Mouse (Mus musculus) kidney, embryonic 15.5 days (tissue): ENCODE measurements at regions not wholly inside any gene's neighbourhood (a gene's known extent, or its start where the extent isn't known, plus 50 kb on each side); places are given as distances from the start of the nearest gene placed in this dataset.
A peak's percentile ranks its signal among the peaks of the same experiment; 100 is the strongest.

Source experiments
- ATAC-seq: fragments of 200-750 bp; cut with Nextera tagmentation; replicated peaks from 2 replicates; pipeline ENCODE4 v1.8.0; 2017; ENCODE audit warnings: moderate TSS enrichment; ENCODE audit not compliant: low FRiP score
- H3K27ac ChIP-seq: fragments of 300-500 bp; sonication (generic); 2 replicates; pipeline ENCODE4 v1.5.1; 2015; ENCODE audit warnings: mild to moderate bottlenecking, inconsistent platforms
- H3K27me3 ChIP-seq: fragments of 300-500 bp; sonication (generic); 2 replicates; pipeline ENCODE4 v1.6.1; 2015; ENCODE audit warnings: inconsistent platforms
- H3K36me3 ChIP-seq: fragments of 300-500 bp; sonication (generic); 2 replicates; pipeline ENCODE4 v1.6.1; 2015; ENCODE audit warnings: inconsistent platforms
- H3K4me1 ChIP-seq: fragments of 300-500 bp; sonication (generic); 2 replicates; pipeline ENCODE4 v1.6.1; 2015; ENCODE audit warnings: inconsistent platforms
- H3K4me2 ChIP-seq: fragments of 300-500 bp; sonication (generic); 2 replicates; pipeline ENCODE4 v1.6.1; 2015; ENCODE audit warnings: moderate library complexity, mild to moderate bottlenecking, inconsistent platforms
- H3K4me3 ChIP-seq: fragments of 300-500 bp; sonication (generic); replicated peaks from 2 replicates; pipeline ENCODE4 v1.5.1; 2015; ENCODE audit warnings: mild to moderate bottlenecking, inconsistent platforms
- H3K9ac ChIP-seq: fragments of 300-500 bp; sonication (generic); 2 replicates; pipeline ENCODE4 v1.6.1; 2015; ENCODE audit warnings: mild to moderate bottlenecking, inconsistent platforms
- H3K9me3 ChIP-seq: fragments of 300-500 bp; sonication (generic); replicated peaks from 2 replicates; pipeline ENCODE4 v1.6.1; 2016; ENCODE audit warnings: inconsistent platforms
- WGBS: fragments of 180-500 bp; shearing (Covaris S2); methylation state at CpG from one replicate; pipeline ENCODE4 v1.1.7; 2015; ENCODE audit warnings: mixed read lengths; 5-methylcytosine and 5-hydroxymethylcytosine counted together

GRCm38 (mm10) chr3:59451084-59451483 is 106.9 kb upstream of the Igsf10 start:
- H3K9ac ChIP-seq = no peak overlapping the region
- H3K27me3 ChIP-seq = no peaks in the 10 kb centered on the region
- H3K9me3 ChIP-seq = no peaks in the 10 kb centered on the region
- H3K36me3 ChIP-seq = no peaks in the 10 kb centered on the region
- 0 out of 2 replicates have a peak overlapping the region, but pooled peaks have one; percentile 18 for H3K27ac ChIP-seq
- peak; percentile 69 for ATAC-seq
- H3K4me1 ChIP-seq = 0 out of 2 replicates have a peak, but pooled peaks cover 2% of the 10 kb centered on the region
- no peak overlapping the region for H3K4me3 ChIP-seq
- 15% methylated on average over 3 of the region's 3 CpGs for WGBS
- H3K4me2 ChIP-seq = no peak overlapping the region

GRCm38 (mm10) chr3:59423621-59424020 is 79.4 kb upstream of the Igsf10 start:
- Histone ChIP-seq H3K4me1 (no peaks in the 10 kb centered on the region), H3K36me3 (no peaks in the 10 kb centered on the region), H3K4me3 (no peak overlapping the region), H3K27me3 (no peaks in the 10 kb centered on the region), H3K27ac (no peak overlapping the region), H3K9me3 (no peaks in the 10 kb centered on the region), H3K9ac (no peak overlapping the region), H3K4me2 (no peak overlapping the region)
- ATAC-seq = no peak
- WGBS = 96% methylated on average over 2 of the region's 2 CpGs

- Histone ChIP-seq H3K4me2 (no peak overlapping the region), H3K9ac (no peak overlapping the region), H3K27me3 (no peaks in the 10 kb centered on the region), H3K4me3 (no peak overlapping the region), H3K4me1 (no peaks in the 10 kb centered on the region), H3K27ac (no peak overlapping the region), H3K9me3 (no peaks in the 10 kb centered on the region), H3K36me3 (no peaks in the 10 kb centered on the region)
- ATAC-seq = no peak
- 79% methylated on average over 1 of the region's 1 CpGs for WGBS
Measured at GRCm38 (mm10) chr3:59409131-59409530, 64.9 kb upstream of the Igsf10 start.

- H3K27ac ChIP-seq = no peak overlapping the region
- H3K9me3 ChIP-seq = no peaks in the 10 kb centered on the region
- H3K27me3 ChIP-seq = no peaks in the 10 kb centered on the region
- H3K9ac ChIP-seq = no peak overlapping the region
- H3K4me1 ChIP-seq = no peaks in the 10 kb centered on the region
- no peak overlapping the region for H3K4me3 ChIP-seq
- no peak for ATAC-seq
- no peaks in the 10 kb centered on the region for H3K36me3 ChIP-seq
- WGBS = 86% methylated on average over 3 of the region's 3 CpGs
- H3K4me2 ChIP-seq = no peak overlapping the region
Measured at GRCm38 (mm10) chr3:59406035-59406434, 61.8 kb upstream of the Igsf10 start.

GRCm38 (mm10) chr3:59401856-59402255 is 57.7 kb upstream of the Igsf10 start:
- 61% methylated on average over 5 of the region's 5 CpGs for WGBS
- no peaks in the 10 kb centered on the region for H3K27me3 ChIP-seq
- no peaks in the 10 kb centered on the region for H3K9me3 ChIP-seq
- H3K9ac ChIP-seq = no peak overlapping the region
- H3K36me3 ChIP-seq = no peaks in the 10 kb centered on the region
- ATAC-seq = peak; percentile 52; the same call in 1 of the 2 replicates
- H3K4me3 ChIP-seq = no peak overlapping the region
- no peak overlapping the region for H3K4me2 ChIP-seq
- H3K27ac ChIP-seq = no peak overlapping the region
- H3K4me1 ChIP-seq = no peaks in the 10 kb centered on the region

GRCm38 (mm10) chr3:59401425-59401824 is 57.2 kb upstream of the Igsf10 start:
- no peaks in the 10 kb centered on the region for H3K9me3 ChIP-seq
- H3K4me1 ChIP-seq = no peaks in the 10 kb centered on the region
- no peak overlapping the region for H3K4me2 ChIP-seq
- ATAC-seq = no peak
- H3K36me3 ChIP-seq = no peaks in the 10 kb centered on the region
- no peak overlapping the region for H3K4me3 ChIP-seq
- no peaks in the 10 kb centered on the region for H3K27me3 ChIP-seq
- WGBS = 77% methylated on average over 4 of the region's 4 CpGs
- H3K27ac ChIP-seq = no peak overlapping the region
- no peak overlapping the region for H3K9ac ChIP-seq
